Mouse (Mus musculus) cerebellum, adult 9-10 months (tissue): ENCODE results near the gene Als2cl.

Source experiments
- DNase-seq: peaks from one replicate; pipeline ENCODE4 v3.0.0; 2022

Als2cl gene

DNA sequence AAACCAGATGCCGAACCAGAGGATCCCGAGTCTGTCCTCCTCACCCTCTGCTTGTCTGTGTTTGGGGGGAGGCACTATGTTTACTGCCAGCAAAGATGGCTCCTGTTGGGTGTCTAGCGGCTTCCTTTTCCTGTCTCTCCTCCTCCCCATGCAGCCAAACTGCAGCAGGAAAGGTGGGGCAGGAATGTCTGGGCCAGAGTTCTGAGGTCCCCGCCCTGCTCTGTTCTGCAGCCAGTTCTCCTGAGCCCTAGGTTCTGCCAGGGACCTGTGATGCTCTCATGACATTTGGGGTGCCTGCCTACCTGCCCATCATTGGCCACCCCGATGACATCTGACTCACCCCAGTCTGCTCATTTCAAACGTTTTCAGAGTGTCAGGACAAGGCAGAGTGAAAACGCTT, 2.3 kb downstream of the Als2cl start:
- DNase-seq = no peak

DNA sequence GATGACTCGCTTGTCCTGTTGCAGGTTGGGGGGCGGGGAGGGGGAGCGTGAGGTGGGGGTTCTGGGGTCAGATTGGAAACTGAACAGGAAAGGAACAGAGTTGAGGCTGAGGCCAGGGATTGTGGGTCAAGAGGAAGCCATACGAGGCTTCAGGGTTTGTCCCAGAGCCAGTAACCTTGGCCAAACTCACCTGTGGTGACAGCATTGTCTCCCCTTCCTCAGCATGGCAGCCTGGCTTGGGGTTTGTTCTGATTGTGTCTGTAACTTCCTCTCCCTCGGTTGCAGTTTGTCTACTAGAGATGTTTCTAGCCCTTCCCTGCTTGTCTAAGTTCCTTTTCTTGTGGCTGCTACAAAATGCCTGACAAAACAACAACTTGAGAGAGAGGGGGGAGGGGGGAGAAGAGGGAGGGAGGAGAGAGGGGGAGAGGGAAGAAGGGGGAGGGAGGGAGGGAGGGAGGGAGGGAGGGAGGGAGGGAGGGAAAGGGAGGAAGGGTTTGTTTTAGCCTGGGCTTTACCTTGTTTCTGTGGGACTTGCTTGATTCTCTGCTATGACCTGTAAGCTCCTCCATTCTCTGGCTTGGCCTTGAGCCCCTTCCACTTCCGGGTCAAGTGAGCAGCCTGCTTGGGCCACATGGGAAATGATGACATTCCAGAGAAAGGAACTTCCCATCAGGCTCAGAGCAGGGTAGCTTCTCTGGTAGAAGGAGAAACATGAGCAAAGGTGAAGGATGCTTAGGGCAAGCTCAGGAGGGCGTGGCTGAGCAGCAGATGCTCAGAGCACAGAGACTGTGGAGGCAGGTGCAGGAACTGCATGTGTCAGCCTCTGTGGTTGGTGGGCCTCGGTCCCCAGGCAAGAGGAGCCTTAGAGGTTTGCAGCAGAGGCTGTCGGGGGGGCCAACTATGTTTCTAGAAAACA, 8.0 kb downstream of the Als2cl start:
- no peak for DNase-seq

DNA sequence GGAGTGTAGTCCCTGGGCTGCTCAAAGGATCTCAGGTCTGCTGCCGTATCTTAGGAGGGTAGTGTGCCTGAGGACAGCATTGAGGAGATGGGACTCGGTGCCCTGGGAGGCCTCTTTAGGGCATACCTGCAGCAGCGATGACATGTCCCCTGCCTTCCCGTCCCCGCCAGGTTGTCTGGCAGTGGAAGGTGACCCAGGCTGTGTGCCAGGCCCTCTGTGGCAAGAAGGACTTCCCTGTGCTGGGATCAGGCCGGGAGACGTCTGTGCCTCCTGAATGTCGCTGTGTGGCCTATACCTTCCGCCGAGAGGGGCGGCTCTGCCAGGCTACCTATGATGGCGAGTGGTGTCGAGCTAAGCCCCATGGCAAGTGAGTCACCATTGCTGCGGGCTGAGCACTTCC, 9.3 kb downstream of the Als2cl start:
- DNase-seq = no peak

DNA sequence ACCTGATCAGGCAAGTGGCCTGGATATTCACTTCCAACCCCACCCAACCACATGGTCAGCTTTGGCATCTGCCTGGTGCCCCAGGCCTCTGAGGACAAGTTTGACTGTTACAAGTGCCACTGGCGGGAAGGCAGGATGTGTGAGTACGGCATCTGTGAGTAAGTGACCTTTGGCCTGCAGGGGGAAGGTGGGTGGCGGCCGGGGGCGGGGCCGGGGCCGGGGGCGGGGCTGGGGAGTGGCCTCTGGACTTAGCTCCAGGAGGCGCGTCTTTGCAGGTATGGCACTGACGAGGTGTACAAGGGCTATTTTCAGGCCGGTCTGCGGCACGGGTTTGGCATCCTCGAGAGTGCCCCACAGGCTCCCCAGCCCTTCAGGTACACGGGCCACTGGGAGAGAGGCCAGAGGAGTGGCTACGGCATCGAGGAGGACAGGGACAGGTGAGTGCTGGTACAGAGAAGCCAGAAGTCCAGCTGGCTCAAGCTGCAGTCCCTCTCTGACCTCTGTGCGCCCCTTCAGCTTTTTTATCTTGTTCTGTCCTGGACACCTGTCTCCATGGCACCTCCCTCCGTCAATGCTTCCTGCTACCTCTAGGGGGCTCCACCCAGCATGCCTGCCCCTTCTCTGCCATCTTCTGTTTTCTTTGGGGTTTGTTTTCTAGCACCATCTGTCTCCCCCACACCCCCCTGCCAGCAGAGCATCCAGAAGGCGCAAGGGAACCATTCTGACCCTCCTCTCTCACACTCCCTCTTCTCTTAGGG, 10.5 kb downstream of the Als2cl start:
- no peak for DNase-seq

DNA sequence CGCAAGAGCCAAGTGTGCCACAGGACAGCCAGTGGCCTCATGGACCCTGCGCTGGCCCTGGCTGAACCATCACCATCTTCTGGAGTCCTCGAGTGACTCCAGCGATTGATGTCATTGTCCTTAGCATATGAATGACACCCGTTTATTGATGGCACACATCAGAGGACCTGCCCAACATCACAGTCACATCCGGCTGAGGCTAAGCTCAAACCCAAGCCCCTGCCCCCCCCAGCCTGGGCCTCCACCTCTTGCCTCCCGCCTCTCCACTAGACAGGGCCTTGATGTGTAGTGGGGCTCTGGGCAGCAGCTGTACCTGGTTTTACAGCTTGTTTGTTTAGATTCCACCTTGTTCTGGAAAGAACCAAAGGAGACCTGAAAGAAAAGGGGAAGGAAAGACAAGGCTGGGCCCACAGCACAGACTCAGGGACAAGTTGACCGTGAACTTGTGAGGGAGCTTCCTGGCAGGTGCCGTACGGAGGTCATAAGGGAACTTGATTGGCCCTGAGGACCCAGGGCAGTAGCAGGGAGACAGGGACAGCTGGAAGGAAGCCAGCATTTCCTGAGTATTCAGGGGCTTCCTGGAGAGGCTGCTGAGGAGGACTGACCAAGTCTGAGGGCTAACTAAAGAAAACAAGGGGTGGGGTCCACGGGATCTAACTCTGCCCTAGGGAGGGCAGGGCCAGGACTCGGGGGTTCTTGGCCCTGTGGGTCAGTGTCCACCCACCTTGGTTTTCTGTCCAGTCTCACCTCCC, 11.6 kb downstream of the Als2cl start:
- no peak for DNase-seq

DNA sequence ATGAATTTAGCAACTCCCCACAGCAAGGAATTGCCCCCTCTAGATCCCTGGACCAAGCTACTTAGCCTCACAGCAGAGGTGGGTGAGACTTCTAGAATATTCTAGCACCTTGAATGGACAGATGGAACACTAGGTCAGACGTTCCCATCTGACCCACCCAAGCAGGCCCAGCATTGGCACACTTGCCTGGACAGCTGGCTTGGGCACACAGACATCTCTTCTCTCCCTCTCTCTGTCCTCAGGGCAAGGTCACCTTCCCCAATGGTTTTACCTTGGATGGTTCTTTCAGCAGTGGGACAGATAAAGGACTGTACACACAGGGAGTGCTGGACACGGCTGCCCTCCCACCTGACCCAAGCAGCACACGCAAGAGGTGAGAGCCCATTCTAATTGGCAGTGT, 12.9 kb downstream of the Als2cl start:
- DNase-seq = no peak

DNA sequence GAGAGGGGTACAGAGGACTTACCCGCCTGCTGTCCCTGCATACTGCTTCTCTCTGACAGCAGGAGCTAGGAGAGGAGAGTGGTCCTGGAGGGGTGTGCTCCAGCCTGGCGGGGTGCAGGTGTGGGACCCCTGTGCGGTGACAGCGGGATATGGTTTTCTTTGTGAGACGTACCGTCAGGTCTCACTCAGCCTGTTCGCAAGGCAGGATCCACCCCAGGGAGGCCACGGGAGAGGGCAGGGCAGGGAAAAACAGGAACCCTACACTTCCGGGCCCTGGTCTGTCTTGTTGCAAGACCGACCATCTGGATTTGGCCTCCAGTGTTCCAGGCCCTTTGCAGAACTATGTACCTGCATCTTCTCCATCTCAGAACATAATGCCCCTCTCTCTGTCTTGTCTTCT, 13.8 kb downstream of the Als2cl start:
- DNase-seq = no peak

DNA sequence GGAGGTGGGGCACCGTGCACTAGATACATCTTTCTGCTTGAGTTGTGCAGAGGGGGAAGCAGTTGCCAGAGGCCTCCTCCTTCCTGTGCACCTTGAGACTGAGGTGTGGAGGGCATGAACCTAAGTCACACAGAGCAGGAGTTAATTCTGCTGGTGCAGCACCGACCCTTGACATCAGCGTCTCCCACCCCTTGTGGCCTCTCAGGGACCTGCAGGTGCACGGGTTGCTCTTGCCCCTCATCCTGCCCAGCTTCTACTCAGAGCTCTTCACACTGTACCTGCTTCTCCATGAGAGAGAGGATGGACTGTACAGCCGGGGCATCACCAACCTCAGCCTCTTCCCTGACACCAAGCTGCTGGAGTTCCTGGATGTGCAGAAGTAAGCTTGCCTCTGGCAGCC, 15.8 kb downstream of the Als2cl start:
- DNase-seq = no peak

DNA sequence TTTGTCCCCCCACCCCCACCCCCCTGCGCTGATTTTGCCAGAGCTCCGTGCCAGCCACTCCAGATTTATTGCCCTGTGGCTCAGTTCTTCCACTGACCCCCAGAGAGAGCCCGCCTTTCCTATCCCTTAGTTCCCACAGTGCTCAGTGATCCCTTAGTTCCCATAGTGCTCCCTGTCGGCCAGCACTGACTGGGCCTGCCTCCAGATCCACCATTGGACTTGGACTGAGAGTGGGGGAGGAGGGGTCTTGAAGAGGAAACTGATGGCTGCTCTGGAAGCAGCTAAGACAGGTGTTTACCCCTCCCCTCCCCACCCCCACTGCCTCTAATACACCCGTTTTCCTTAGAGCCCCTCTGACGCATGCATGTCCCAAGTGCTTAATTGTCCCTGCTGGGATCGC, 16.3 kb downstream of the Als2cl start:
- no peak for DNase-seq

DNA sequence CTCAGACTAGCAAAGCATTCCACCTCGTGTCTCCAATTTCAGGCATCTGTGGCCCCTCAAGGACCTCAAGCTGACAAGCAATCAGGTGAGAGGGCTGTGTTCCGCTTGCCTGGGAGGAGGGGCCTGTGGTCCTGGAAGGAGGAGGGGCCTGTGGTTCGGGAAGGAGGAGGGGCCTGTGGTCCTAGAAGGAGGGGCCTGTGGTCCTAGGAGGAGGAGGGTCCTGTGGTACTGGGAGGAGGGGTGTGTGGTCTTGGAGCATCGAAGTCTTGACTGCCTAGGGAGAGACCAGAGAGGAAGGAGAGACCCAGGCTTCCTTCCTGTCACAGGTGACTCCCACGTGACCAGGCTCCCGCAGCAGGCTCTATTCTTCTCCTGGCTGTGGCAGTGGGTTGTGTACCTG, 16.9 kb downstream of the Als2cl start:
- no peak for DNase-seq

DNA sequence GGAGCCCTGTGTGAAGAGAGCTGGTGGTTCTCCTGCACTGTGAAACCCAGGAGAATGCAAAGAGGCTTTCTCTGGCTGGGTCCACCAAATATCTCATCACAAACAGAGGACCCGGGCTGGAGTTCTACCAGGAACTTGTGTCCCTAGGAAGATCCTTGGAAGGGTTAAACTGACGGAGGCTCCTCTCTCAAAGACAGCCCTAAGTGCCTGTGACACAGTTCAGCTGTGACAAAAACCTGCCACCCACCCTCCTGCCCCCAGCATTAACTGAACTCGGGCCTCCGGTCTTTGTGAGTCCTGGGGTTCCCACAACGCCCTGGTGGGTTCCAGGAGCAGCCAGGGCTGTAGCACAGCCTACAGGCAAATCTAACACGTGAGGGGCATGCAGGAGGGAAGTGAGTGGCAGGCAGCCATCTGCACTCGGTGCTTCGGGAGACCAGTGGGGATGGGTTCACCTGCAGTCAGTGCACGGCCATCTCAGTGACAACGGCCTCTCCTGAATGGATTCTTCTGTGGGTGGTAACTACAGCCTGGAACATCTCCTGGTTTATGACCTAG, 19.9 kb downstream of the Als2cl start:
- no peak for DNase-seq

DNA sequence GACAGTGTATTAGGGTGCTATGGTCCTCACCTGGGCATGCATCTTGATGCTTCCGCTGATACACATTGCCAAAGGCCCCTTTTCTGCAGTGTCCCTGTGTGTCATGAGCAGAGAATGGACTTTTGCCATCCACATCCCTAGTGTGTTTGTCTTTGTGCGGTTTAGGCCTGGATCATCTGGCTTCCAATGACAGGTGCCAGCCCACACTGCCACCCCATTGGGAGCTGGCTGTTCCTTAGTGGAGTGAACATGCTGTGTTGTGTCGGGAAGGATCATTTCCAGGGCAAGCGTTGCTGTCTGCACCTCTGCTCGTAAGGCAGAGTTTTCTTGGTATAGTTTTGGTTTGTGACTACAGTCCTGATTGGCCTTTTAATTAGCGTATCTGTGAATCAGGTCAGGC, 21.5 kb downstream of the Als2cl start:
- DNase-seq = no peak

DNA sequence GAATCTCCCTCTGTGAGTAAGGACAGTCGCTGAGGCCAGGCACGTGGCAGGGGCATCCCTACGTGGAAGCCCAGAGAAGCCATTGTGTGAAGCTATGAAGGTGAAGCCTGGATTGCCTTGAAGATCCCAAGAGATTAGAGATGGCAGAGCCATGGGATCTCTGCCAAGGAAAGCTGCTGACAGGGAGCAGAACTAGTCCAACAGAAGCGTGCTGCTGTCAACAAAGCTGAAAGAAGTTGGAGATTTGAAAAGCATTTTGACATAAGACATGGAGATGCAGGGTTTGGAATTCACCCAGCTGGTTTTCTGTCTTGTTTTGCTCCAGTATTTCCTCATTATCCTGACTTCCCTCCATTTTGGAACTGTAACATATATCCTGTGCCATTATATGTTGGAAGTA, 22.6 kb downstream of the Als2cl start:
- no peak for DNase-seq

DNA sequence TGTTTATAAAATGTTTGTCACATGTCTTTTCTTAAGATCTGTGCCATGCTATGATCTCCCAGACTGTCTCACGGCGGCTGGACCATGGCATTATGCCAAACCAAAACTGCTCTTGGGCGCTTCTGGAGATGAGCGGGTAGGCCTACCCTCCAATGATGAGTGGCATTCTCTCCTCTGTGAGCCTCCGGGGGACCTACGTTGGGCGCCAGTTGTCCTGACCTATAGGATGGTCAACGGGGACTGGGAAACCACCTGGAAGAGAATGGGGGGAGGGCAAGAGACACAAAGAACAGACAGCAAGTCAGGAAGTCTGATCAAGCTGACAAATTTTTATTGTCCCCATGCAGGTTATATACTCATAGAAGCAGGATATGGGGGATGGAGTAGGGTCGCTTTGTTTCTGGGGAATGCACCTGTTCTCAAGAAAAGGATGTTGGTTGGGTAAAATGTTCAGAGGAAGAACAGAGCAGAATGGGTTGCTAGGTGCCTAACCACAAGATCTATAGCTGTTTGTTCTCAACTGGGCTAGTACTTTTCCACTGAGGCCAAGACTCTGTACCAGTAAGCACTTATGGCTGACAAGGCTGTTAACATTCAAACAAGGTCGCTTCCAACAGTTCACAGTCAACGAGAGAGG, 27.6 kb downstream of the Als2cl start:
- DNase-seq = no peak

DNA sequence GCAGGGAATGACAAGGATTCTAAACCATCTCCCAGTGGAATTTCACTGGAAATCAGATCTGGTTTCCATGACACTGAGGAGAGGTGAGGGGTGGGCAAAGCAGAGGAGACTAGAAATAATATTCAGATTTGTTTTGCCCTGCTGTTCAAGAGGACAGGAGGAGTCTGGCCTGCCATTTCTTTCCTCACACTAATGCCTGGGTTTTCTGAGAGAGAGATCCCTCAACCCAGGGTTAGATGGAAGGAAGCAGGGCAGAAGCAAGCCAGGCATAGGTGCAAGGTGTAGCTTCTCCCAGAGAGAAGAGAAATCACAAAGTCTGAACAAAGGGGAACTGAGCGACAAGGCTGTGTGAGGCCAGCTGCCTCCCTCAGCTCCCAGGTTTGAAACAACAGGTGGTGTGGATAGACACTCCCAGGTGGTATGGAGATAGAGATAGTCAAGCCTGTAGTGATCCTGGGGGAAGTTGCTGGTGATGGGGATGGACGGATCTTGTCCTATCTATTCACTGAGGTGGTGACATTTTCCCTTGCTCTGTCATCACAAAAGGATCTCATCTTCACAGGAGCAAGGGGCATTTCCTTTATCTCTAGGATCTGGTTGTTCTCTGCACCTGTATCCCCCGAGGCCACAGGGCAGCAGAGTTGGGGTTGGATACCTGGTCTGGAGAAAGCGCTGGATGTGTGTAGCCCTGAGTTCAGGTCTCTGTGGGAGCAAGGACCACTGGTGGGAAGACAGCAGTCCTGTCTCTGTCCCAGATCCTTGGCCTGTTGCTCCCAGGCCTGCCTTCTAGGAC, 28.4 kb downstream of the Als2cl start:
- no peak for DNase-seq

DNA sequence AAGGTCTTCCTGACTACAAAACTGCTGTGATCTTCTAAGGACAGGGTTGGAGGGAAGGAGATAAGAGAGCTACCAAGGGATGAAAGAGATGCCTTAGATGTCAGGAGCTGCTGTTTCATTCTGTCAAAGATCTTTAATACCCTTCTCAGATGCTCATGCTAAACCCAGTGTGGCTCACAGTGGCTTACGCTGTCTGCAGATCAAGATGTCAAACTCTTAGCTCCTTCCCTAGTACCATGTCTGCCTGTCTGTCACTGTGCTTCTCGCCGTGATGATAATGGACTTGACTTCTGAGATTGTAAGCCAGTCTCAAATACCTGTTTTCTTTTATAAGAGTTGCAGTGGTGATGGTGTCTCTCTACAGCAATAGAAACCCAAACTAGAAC, 29.0 kb downstream of the Als2cl start:
- DNase-seq = no peak

DNA sequence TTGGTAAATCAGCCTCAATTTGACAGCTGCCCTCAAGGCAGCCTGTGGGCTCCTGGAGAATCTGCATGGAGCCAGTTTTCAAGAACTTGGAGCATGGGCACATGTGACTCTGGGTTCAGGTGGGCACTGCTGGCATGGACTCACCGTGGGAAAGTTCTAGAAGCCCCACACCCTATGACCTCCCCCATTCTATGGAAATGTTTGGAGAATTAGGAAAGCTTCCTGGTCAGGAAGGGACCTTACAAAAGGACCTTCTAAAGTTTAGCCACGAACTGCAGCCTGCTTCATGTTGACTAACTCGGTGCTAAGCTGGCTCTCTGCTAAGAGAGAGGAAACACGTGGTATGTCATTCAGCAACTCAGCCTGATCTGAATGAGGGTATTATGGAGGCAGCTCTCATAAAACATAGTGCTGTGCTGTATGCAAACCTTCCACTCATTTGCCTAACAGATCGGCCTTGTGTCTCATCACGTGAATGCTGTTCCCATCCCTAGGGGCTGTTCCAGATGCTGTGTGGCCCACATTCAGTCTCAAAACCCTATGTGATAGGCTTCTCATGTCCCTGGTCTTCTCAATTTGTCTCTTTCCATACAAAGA, 29.8 kb downstream of the Als2cl start:
- DNase-seq = no peak

DNA sequence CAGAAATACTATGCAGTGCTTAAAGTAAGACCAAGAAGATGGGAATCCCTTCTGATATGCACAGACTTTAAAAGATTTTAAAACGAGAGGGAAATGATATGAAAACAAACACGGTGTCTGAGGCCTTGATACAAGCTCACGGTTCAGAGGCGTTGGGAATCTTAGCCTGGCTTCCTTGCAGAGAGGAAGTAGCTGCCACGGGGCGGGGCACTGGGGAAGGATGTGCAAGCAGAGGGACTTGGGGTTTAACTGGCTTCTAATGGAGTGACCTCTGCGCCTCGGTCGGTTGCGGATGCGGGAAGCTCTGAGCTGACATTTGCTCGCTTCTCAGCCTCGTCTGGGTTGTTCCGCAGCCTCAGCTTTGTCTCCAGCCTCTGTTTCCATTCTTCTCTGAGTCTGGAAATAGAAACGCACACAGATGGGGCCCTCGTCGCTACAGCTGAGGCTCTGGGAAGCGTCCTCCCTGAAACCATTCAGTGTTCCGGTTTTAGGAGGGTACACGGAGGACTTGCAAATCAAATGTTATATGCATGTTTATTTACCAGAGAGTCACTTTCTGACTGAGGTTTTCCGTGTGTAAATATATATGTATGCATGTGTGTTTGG, 35.1 kb downstream of the Als2cl start:
- no peak for DNase-seq

DNA sequence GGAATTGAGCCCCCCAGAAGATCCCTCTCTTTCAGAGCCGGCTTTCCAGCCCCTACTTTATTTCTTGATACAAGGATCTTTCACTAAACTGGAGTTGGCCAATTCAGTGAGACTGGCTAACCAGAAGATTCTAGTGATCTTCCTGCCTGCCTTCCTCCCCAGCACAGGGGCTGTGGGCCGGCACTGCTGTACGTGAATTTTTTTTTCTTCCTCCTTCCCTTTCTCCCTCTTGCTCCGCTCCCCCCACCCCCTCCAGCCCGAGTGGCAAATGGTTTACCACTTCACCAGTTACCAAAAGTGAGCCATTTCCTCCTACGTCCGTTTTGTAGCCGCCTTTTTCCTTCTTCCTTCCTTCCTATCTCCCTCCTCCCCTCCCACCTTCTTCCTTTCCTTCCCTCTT, 35.8 kb downstream of the Als2cl start:
- DNase-seq = no peak

DNA sequence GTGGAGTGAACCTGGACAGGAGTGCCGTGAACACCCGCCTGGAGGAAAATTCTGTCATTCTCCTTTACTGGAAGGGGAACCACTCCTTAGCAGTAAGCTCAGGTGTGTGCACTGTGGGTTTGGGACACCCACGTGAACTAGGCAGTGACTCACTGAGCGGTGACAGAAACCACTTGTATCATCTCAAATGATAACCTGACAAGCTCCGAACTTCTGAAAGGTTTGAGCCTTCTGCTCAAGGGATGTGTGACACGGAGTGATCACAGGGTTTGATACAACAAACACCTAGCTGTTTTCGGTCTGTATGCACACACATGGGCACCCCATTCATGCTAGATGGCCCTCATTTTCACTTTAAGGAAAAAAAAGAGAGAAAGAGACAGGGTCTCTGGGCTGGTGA, 37.1 kb downstream of the Als2cl start, which contains the start of gene Fam240a:
Gene Fam240a, minus strand, starts transcription at position 76 of the 400 bp plus-strand sequence.
- DNase-seq = no peak
